ENCODE assay signal across 22 mouse cellular contexts in the genomic region with DNA sequence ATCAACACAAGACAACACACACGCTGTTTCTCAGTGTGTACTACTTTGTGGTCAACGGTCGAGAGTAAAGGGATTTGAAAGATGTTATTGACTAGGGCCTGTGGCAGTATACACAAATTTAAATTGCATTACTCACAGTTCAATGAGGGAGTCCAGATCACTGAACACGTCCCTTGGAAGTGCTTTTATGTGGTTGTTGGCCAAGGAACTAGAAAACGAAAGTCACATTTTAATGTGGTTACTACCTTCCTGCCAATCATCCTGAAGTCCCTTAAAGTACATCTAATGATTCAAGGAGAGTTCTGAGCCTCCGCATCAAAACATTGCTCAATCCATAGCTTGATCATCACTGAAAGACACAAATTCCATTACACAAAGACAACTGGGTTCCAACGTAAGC. TPM values are rescaled to one million over a fixed set of nuclear protein-coding genes. Genes with fewer than 3 reads are reported as not detected.
"Had no signal": no experiment of that assay in that cellular context is flagged by ENCODE, and none has a peak within 500 bp of the region (broad histone marks: within the 10 kb centered on the region; RNA-seq: fewer than 3 reads in every experiment).

No protein-coding gene starts in this region.

- H3K4me1 ChIP-seq: limb, embryonic 10.5 days; liver, embryonic 12.5 days; liver, embryonic 15.5 days; midbrain, embryonic 12.5 days; neural tube, embryonic 12.5 days; stomach, embryonic 15.5 days had no signal

- H3K9ac ChIP-seq: limb, embryonic 13.5 days; liver, embryonic 12.5 days; liver, embryonic 15.5 days; midbrain, embryonic 12.5 days; midbrain, embryonic 15.5 days; neural tube, embryonic 12.5 days; stomach, embryonic 15.5 days had no signal

- H3K36me3 ChIP-seq: limb, embryonic 10.5 days; limb, embryonic 13.5 days; liver, embryonic 12.5 days; liver, embryonic 15.5 days; midbrain, embryonic 12.5 days; midbrain, embryonic 15.5 days; neural tube, embryonic 12.5 days; stomach, embryonic 15.5 days had no signal

- H3K9me3 ChIP-seq: limb, embryonic 10.5 days; limb, embryonic 13.5 days; liver, embryonic 12.5 days; liver, embryonic 15.5 days; midbrain, embryonic 12.5 days; midbrain, embryonic 15.5 days; neural tube, embryonic 12.5 days; stomach, embryonic 15.5 days had no signal

- H3K27ac ChIP-seq: kidney, postnatal 0 days; limb, embryonic 10.5 days; limb, embryonic 13.5 days; liver, embryonic 12.5 days; liver, embryonic 15.5 days; midbrain, embryonic 12.5 days; midbrain, embryonic 15.5 days; neural tube, embryonic 12.5 days; stomach, embryonic 15.5 days had no signal

- ATAC-seq: intestine, postnatal 0 days; liver, embryonic 12.5 days; midbrain, embryonic 15.5 days had no signal

- H3K4me3 ChIP-seq: limb, embryonic 10.5 days; limb, embryonic 13.5 days; liver, embryonic 12.5 days; liver, embryonic 15.5 days; midbrain, embryonic 12.5 days; midbrain, embryonic 15.5 days; neural tube, embryonic 12.5 days; stomach, embryonic 15.5 days had no signal

- H3K27me3 ChIP-seq: limb, embryonic 13.5 days; liver, embryonic 12.5 days; liver, embryonic 15.5 days; midbrain, embryonic 12.5 days; midbrain, embryonic 15.5 days; neural tube, embryonic 12.5 days; stomach, embryonic 15.5 days had no signal

- H3K4me2 ChIP-seq: limb, embryonic 13.5 days; liver, embryonic 12.5 days; liver, embryonic 15.5 days; midbrain, embryonic 12.5 days; midbrain, embryonic 15.5 days; neural tube, embryonic 12.5 days; stomach, embryonic 15.5 days had no signal

- DNase-seq: kidney, adult 2 months; kidney, postnatal 25 days; liver; lung, adult 2 months; lung, postnatal 14 days; lung, postnatal 4 days; right cerebral cortex, adult 18-20 months; right cerebral cortex, postnatal 14 days; spleen, adult 18-20 months; thymus, postnatal 25 days had no signal

RNA-seq across cellular contexts. Expression of a gene that starts 10.7 kb away (rescaled TPM):
- total RNA-seq: megakaryocyte, adult 5-6 weeks; neutrophil, adult 5-6 weeks had no signal
